In the genomic region with DNA sequence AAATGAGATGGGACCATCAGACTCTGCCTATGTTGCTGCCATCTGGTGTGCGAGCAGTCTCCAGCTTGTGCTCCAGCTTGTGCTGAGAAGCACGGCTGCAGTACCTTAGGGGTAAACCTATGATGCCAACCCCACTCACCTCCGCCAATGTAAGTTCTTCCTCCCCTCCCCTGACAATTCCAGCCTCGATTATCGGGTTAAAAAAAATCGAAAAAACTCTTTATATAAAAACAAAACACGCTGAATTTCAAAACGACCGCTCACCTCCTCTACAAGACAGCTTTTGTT, we compare ENCODE assay signal across 8 mouse cellular contexts. TPM values are rescaled to one million over a fixed set of nuclear protein-coding genes. Genes with fewer than 3 reads are reported as not detected.
DNase-seq lines count a peak whose midpoint lies in the region; ATAC-seq and TF ChIP-seq lines count a peak whose summit lies in the region.

No protein-coding gene starts in this region.

- TF ChIP-seq POLR2A in embryonic fibroblast, embryonic 13.5 days (IDR thresholded peaks at IDR 0.05; ENCODE audit: low read depth, low read length): no peak

- H3K27me3 ChIP-seq in kidney, embryonic 14.5 days (ENCODE audit: control insufficient read depth, insufficient read depth, low read length): peaks cover 95% of the 10 kb centered on the region
- H3K27me3 ChIP-seq in limb, embryonic 10.5 days (ENCODE audit: low read depth, poor library complexity, severe bottlenecking): peaks cover 85% of the 10 kb centered on the region

- 1% methylated on average over 9 of the region's 9 CpGs for WGBS in kidney, embryonic 14.5 days
- WGBS in limb, embryonic 10.5 days: under 1% methylated on average over 9 of the region's 9 CpGs

- no peaks in the 10 kb centered on the region for H3K9me3 ChIP-seq in kidney, embryonic 14.5 days (ENCODE audit: control insufficient read depth, low read length)
- no peaks in the 10 kb centered on the region for H3K9me3 ChIP-seq in limb, embryonic 10.5 days (replicated peaks)

- H3K27ac ChIP-seq in kidney, embryonic 14.5 days (ENCODE audit: low read depth, low read length): no peak overlapping the region
- H3K27ac ChIP-seq in embryonic fibroblast, embryonic 13.5 days (ENCODE audit: insufficient read depth, low read length): no peak overlapping the region
- H3K27ac ChIP-seq in limb, embryonic 10.5 days: peak overlapping the region; percentile 90

- 0 out of 2 replicates have a peak, but pooled peaks cover under 1% of the 10 kb centered on the region for H3K4me1 ChIP-seq in kidney, embryonic 14.5 days (ENCODE audit: control insufficient read depth, insufficient read depth, low read length)
- no peaks in the 10 kb centered on the region for H3K4me1 ChIP-seq in embryonic fibroblast, embryonic 13.5 days (ENCODE audit: control insufficient read depth, insufficient read depth, low read length)
- peaks cover 80% of the 10 kb centered on the region for H3K4me1 ChIP-seq in limb, embryonic 10.5 days

- H3K4me3 ChIP-seq in kidney, embryonic 14.5 days (ENCODE audit: low read length): peak overlapping the region; percentile 0; the same call in 1 of the 2 replicates
- no peak overlapping the region for H3K4me3 ChIP-seq in embryonic fibroblast, embryonic 13.5 days (ENCODE audit: insufficient read depth, low read length)
- H3K4me3 ChIP-seq in limb, embryonic 10.5 days: peak overlapping the region; percentile 49

- H3K4me2 ChIP-seq in kidney, embryonic 14.5 days (replicated peaks; ENCODE audit: low read depth, low read length): peak overlapping the region; percentile 1; the same call in 1 of the 2 replicates

- H3K9ac ChIP-seq in kidney, embryonic 14.5 days (ENCODE audit: low read depth, low read length): no peak overlapping the region

- no peak for ATAC-seq in kidney, embryonic 14.5 days (ENCODE audit: low FRiP score, low TSS enrichment)
- ATAC-seq in monocyte, adult 5-6 weeks (replicated peaks; ENCODE audit: insufficient number of reproducible peaks, low FRiP score, low TSS enrichment, poor library complexity, severe bottlenecking): no peak

- TF ChIP-seq CTCF in embryonic fibroblast, embryonic 13.5 days (IDR thresholded peaks at IDR 0.05; ENCODE audit: borderline replicate concordance, insufficient read depth, low read length): peak; percentile 27; the same call in 1 of the 2 replicates

- H3K36me3 ChIP-seq in kidney, embryonic 14.5 days (ENCODE audit: control insufficient read depth, insufficient read depth, low read length): no peaks in the 10 kb centered on the region
- H3K36me3 ChIP-seq in limb, embryonic 10.5 days: no peaks in the 10 kb centered on the region

- DNase-seq in kidney, postnatal 14 days: no peak
- DNase-seq in MN1 (ENCODE audit: low spot score): peak; percentile 60
- DNase-seq in limb, embryonic 10.5 days (ENCODE audit: low spot score): no peak
- DNase-seq in urinary bladder, adult 2 months (ENCODE audit: low spot score): no peak
- DNase-seq in ovary, adult 18-20 months (ENCODE audit: low spot score): no peak

RNA-seq across cellular contexts. Expression of gene Hand2, which starts 12.6 kb away (rescaled TPM):
- polyA plus RNA-seq in kidney, embryonic 14.5 days (2014; fragmentation: Nextera tagmentation; extraction: Ambion mirVana): not detected in 2 replicates
- polyA plus RNA-seq in embryonic fibroblast, embryonic 13.5 days (2011; ENCODE audit: insufficient read length, low read depth, missing spikeins): 3.3 and 5.0 TPM in 2 replicates
- polyA plus RNA-seq in limb, embryonic 10.5 days (2016; fragmentation: Nextera tagmentation; extraction: Ambion mirVana): 9.8 and 10.1 TPM in 2 replicates
- 32.1 and 34.9 TPM in 2 replicates for polyA plus RNA-seq in urinary bladder, adult 2 months (2012; rRNA removed)
- total RNA-seq in monocyte, adult 5-6 weeks (2017): not detected in 3 replicates
